Mouse (Mus musculus): ENCODE measurements around the gene Ptpn1. TPM values are rescaled to one million over a fixed set of nuclear protein-coding genes. Genes with fewer than 3 reads are reported as not detected.

Ptpn1 gene
- polyA plus RNA-seq, 1 experiment from 2014 or later: 42.1 TPM

Other genes with a start within 250 kb of the Ptpn1 start
- 2.0 and 4.5 TPM in 2 replicates for gene Cebpb, start 243.1 kb upstream of the Ptpn1 start, polyA plus RNA-seq (2015; fragmentation: Nextera tagmentation; extraction: Ambion mirVana)
- 37.4 and 37.6 TPM in 2 replicates for gene Tmem189, start 242.2 kb upstream of the Ptpn1 start, polyA plus RNA-seq (2015; fragmentation: Nextera tagmentation; extraction: Ambion mirVana)
- gene Ripor3, start 78.6 kb downstream of the Ptpn1 start, polyA plus RNA-seq (2015; fragmentation: Nextera tagmentation; extraction: Ambion mirVana): 0.67 and 1.2 TPM in 2 replicates
- 7.3 and 7.8 TPM in 2 replicates for gene Pard6b, start 148.9 kb downstream of the Ptpn1 start, polyA plus RNA-seq (2015; fragmentation: Nextera tagmentation; extraction: Ambion mirVana)